Mouse (Mus musculus) heart, postnatal 0 days (tissue): ENCODE measurements around the gene Mkrn2.

ENCODE experiments used
- CTCF ChIP-seq: IDR thresholded peaks from 2 replicates; pipeline ENCODE4 v1.5.1; 2016; ENCODE audit warnings: antibody characterized with exemption, control low read depth, low read depth
- EP300 ChIP-seq: IDR thresholded peaks from 2 replicates; pipeline ENCODE4 v1.6.1; 2016; ENCODE audit warnings: antibody characterized with exemption, low read depth

DNA sequence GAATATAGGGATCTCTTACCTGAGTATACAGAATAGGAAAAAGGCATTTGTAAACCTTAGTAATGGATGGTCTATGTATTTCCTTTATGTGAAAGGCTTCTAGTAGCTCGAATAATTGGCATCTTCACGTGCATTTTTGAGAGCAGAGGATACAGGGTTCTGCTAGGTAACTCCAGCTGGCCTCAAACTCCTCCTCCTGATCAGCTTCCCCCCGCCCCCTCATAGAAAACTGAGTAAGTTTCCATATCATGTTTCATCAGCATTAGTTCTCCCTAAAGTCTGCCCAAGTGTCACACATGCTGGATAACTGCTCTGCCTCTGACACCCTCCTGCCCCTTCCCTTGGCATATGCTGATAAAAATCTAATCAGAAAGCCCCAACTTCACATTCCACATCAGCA is 20.9 kb upstream of the Mkrn2 start:
- TF ChIP-seq CTCF (no peak), EP300 (no peak)
